In genomic region chr3:144379801-144380200, GRCm38 (mm10) we compare ENCODE assay signal across 12 mouse cellular contexts.
"Had no signal": no experiment of that assay in that cellular context is flagged by ENCODE, and none has a peak within 500 bp of the region (broad histone marks: within the 10 kb centered on the region; RNA-seq: fewer than 3 reads in every experiment).

No protein-coding gene starts in this region.

- DNase-seq: liver, postnatal 0 days; lung, postnatal 10 days; lung, postnatal 4 days; right cerebral cortex, adult 18-20 months; right cerebral cortex, postnatal 25 days; right cerebral cortex, postnatal 4 days; spleen, adult 18-20 months; thymus, adult 18-20 months; thymus, postnatal 14 days; thymus, postnatal 36 days had no signal

- ATAC-seq: liver, postnatal 0 days; midbrain, embryonic 13.5 days; midbrain, embryonic 15.5 days had no signal
